Mouse (Mus musculus): ENCODE data around the gene Gba. TPM values are rescaled to one million over a fixed set of nuclear protein-coding genes. Genes with fewer than 3 reads are reported as not detected.

Gene Gba
- polyA plus RNA-seq, 1 experiment from 2014 or later, result 34.7 TPM

DNA sequence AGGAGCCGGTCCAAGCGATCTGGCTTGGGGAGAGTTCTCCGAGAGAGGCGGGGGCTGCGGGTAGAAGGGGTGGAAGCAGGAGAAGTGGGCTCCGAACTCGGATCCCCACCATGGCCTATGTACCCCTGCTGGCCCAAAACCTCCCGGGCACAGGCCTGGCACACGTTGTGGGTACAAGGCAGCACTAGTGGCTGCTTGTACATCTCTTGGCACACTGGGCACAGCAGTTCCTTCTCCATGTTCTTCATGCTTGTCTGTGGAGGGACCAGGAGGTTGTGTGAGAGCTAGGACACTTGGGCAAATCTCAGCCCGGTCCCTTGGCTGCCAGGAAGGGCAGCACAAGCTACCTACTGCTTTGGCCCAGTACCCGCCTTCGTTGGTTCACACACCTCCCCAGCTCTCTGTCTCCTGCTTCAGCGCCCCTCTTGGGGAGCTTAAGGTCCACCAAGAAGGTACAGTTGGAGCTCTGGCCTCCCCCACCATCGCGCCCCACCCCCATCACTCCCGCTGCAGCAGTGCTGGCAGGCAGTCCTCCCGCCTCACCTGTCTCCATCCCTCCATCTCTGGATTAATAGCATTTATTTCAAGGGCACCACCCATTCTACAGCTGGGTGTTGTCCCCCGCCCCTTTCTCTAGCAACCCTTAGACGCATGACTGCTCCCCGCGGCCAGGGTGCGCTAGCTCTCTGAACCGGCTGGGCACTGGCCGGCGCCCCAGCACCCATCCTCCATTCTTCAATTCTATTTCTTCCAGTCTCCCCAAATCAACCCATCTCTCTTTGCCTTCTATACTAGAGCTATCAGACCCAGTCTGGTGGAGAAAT, 41.6 kb downstream of the Gba start:
- H3K36me3 ChIP-seq, result peaks cover 37% of the 10 kb centered on the region
- H3K4me1 ChIP-seq, result peaks cover 42% of the 10 kb centered on the region
- peak overlapping the region; percentile 69 for H3K9ac ChIP-seq
- H3K4me2 ChIP-seq, result peak overlapping the region; percentile 90
- peak overlapping the region; percentile 83 for H3K4me3 ChIP-seq
- H3K27ac ChIP-seq, result peak overlapping the region; percentile 60
- no peak for ATAC-seq (ENCODE audit: insufficient number of reproducible peaks, insufficient read depth, low FRiP score, low TSS enrichment, low read depth)
- 0 out of 2 replicates have a peak, but pooled peaks cover 4% of the 10 kb centered on the region for H3K27me3 ChIP-seq
- 11% methylated on average over 25 of the region's 25 CpGs for WGBS
- no peaks in the 10 kb centered on the region for H3K9me3 ChIP-seq

DNA sequence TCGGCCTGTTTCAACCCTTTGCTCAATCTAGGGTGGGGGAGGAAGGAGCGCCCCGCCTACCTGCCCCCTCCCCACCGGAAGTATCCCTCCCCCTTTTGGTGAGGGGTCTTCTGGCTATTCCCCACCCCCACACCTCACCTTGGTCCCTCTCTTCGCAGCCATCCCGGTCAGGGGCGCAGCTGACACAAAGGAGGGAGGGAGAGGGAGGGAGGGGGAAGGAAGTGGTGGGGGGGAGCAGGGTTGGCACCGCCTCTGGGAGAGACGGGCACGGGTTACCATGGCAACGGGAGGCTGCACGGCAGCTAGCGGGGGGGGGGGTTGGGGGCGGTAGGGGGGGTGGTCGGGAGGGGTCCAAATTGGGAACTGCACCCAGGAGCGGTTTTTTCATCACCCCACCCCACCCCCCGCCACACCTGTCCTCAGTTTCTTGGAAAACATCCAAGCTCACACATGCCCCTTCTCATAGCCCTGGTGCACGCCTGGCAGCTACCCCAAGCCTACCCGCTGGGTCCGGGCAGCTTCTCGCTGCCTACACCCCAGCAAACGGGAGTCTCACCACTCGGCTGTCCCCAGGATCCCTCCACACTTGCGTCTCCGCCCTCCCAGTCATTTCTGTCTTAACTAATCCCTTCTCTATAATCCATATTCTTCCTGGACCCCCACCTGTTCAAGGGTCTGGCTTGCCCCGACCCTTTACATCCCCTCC, 42.4 kb downstream of the Gba start:
- Histone ChIP-seq H3K4me1 (peaks cover 42% of the 10 kb centered on the region), H3K4me2 (peak overlapping the region; percentile 90), H3K4me3 (peak overlapping the region; percentile 83), H3K9me3 (no peaks in the 10 kb centered on the region), H3K36me3 (peaks cover 38% of the 10 kb centered on the region), H3K27ac (peak overlapping the region; percentile 79), H3K27me3 (0 out of 2 replicates have a peak, but pooled peaks cover 4% of the 10 kb centered on the region), H3K9ac (peak overlapping the region; percentile 69)
- 1% methylated on average over 20 of the region's 26 CpGs for WGBS
- 0 out of 2 replicates have a peak, but pooled peaks have one; percentile 18 for ATAC-seq (ENCODE audit: insufficient number of reproducible peaks, insufficient read depth, low FRiP score, low TSS enrichment, low read depth)

DNA sequence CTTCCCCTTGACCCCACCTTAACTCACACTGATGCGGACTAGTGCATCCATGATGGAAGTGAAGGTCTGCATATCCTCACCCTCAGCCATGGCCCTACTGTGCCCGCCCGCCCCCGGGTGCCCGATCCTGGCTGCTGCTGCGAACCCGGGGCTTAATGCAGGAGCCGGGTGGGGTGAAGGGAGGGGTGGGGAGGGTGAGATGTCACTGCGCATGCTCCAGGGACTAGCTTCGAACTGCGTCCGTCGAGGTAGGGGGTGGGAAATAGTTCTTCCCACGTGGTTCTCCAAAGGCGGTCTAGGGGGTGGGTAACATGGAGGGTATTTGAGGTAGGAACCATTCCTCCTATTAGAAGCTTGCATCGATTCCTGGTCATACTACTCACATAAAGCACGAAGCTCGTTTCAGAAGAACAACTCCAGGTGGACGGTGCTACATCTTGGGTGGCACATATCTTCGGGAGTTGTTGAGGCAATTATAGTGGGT, 43.0 kb downstream of the Gba start, which contains the start of gene Krtcap2:
TSS of gene Krtcap2 (plus strand) at position 279 of the 484 bp plus-strand sequence.
- H3K36me3 ChIP-seq, result peaks cover 34% of the 10 kb centered on the region
- WGBS, result 3% methylated on average over 20 of the region's 20 CpGs
- 0 out of 2 replicates have a peak, but pooled peaks cover 4% of the 10 kb centered on the region for H3K27me3 ChIP-seq
- peak within 1 kb of the TSS; percentile 90 for H3K4me2 ChIP-seq
- peak within 1 kb of the TSS; percentile 79 for H3K27ac ChIP-seq
- H3K4me1 ChIP-seq, result peaks cover 45% of the 10 kb centered on the region
- no peaks in the 10 kb centered on the region for H3K9me3 ChIP-seq
- H3K9ac ChIP-seq, result peak within 1 kb of the TSS; percentile 90
- peak within 1 kb of the TSS; percentile 83 for H3K4me3 ChIP-seq
- ATAC-seq (ENCODE audit: insufficient number of reproducible peaks, insufficient read depth, low FRiP score, low TSS enrichment, low read depth), result peak; percentile 8; the same call in 1 of the 2 replicates

DNA sequence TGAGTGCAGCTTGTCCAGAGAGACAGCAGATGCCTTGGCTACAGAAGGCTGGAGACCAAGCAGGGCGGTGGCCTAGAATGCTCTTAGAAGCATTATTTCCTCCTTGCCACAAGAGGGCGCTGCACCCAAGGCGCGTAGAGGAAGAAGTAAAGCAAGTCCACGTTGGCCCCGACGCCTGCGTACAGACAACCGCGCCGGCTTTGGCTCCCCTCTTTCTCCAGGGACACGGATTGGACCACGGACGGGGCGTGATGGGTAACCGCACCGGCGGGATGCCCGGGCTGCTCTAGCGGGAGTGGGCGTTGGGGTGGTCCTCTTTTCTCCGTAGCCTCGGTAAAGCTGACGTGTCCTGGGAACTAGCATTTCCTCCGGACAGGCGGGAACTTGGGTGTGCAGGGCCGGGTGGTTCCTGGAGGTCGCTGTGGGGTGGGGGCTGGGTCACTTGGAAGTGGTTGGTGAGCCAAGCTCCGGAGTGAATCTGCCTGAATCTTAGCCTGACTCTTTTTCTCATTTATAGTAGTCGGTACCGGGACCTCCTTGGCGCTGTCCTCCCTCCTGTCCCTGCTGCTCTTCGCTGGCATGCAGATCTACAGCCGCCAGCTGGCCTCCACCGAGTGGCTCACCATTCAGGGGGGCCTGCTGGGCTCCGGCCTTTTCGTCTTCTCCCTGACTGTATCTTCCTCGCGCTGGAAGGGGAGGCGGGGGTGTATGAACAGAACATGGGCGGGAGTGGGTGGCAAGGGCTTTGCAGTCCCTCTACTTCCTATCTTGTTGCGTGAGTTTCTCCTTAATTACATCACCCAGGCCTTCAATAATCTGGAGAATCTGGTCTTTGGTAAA, 43.8 kb downstream of the Gba start, which contains the start of gene Trim46:
TSS of gene Trim46 (minus strand) at position 49 of the 840 bp plus-strand sequence.
- Histone ChIP-seq H3K9ac (peak within 1 kb of the TSS; percentile 90), H3K27ac (peak within 1 kb of the TSS; percentile 79), H3K4me3 (peak within 1 kb of the TSS; percentile 83), H3K4me2 (peak within 1 kb of the TSS; percentile 90), H3K4me1 (peaks cover 52% of the 10 kb centered on the region), H3K36me3 (peaks cover 28% of the 10 kb centered on the region), H3K27me3 (0 out of 2 replicates have a peak, but pooled peaks cover 4% of the 10 kb centered on the region), H3K9me3 (no peaks in the 10 kb centered on the region)
- WGBS, result under 1% methylated on average over 42 of the region's 42 CpGs
- peak; percentile 57 for ATAC-seq (ENCODE audit: insufficient number of reproducible peaks, insufficient read depth, low FRiP score, low TSS enrichment, low read depth)

DNA sequence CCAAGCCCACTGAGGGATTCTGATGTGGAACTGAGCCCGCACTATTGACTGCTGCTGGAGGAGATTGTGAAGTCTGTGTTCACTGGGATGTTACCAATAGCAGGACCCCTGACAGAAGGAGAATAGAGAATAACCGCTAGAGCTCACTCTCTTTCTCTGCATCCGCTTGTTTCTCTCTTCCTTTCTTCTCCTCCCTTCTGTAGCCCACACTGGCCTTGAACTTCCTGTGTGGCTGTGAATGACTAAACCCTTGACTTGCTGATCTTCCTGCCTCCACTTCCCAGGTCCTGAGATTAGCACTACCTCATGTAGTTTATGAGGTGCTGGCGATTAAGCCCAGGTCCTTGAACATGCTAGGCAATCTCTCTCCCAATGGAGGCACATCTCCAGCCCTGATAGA, 44.7 kb downstream of the Gba start:
- 90% methylated on average over 4 of the region's 4 CpGs for whole genome bisulfite sequencing
- H3K4me1 ChIP-seq, result peaks cover 59% of the 10 kb centered on the region

DNA sequence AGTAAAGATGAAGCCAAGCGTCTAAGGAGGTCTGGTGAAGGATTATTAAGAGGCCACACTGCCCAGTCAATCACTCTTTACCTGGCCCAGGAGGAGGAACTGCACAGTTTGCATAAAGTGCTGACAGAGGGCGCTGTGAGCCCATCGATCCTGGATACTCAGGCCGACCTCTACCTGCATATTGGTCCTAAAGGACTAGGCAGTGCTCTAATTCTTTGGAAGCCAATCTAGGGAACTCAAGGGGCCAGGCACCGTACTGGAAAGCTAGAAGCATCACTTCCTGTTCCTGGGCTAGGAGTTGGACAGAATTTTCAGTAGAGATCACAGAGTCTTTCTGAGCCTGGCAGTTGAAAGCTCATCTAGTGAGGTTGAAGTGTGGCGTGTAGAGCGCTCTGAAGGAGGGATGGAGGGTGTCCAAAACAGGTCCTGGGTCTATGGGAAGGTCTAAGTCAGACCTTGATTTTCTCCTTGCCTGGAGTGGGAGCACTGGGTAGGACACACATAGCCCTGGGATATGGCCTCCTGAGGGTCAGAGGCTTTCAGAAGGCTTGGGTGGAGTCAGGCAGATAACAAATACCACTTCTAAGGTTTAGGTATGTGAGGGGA, 47.8 kb downstream of the Gba start:
- no peak for ATAC-seq (ENCODE audit: insufficient number of reproducible peaks, insufficient read depth, low FRiP score, low TSS enrichment, low read depth)
- H3K4me3 ChIP-seq, result no peak overlapping the region
- no peaks in the 10 kb centered on the region for H3K9me3 ChIP-seq
- peak overlapping the region; percentile 46; the same call in 1 of the 2 replicates for H3K4me2 ChIP-seq
- H3K36me3 ChIP-seq, result peaks cover 20% of the 10 kb centered on the region
- H3K27ac ChIP-seq, result no peak overlapping the region
- no peak overlapping the region for H3K9ac ChIP-seq
- H3K4me1 ChIP-seq, result peaks cover 34% of the 10 kb centered on the region
- 16% methylated on average over 7 of the region's 7 CpGs for whole genome bisulfite sequencing
- peaks cover 8% of the 10 kb centered on the region; the same call in 1 of the 2 replicates for H3K27me3 ChIP-seq

More for the DNA sequence above, 44.7 kb downstream of the Gba start:
- no peaks in the 10 kb centered on the region for H3K9me3 ChIP-seq
- H3K4me2 ChIP-seq, result peak overlapping the region; percentile 90
- peaks cover 20% of the 10 kb centered on the region for H3K36me3 ChIP-seq
- ATAC-seq (ENCODE audit: insufficient number of reproducible peaks, insufficient read depth, low FRiP score, low TSS enrichment, low read depth), result no peak
- peak overlapping the region; percentile 90 for H3K9ac ChIP-seq
- H3K4me3 ChIP-seq, result peak overlapping the region; percentile 83
- H3K27me3 ChIP-seq, result peaks cover 10% of the 10 kb centered on the region; the same call in 1 of the 2 replicates
- H3K27ac ChIP-seq, result no peak overlapping the region

DNA sequence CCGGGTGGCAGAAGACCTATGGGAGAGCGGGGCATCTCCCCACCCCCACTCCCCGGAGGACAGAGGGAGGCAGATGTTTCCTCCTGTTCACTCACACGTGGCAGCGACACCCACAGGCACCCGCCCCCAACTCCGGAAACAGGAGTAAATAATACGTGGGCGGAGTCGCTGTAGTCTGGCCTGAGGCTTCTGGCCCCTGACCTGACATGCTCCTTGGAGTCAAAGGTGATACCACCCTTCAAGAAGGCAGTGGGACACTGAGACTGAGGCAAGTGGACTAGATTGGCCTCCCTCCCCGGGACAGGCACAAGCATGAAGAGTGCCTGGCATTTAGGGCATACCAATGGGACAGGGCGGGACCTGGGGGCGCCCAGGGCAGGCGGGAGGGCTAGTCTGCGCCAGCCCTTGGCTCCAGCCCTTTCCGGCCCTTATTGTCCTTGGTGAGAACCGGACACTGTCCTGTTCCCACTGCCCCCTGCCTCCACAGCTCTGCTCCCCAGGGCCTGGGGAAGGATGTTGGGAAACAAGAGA, 48.7 kb downstream of the Gba start:
- WGBS, result 2% methylated on average over 17 of the region's 17 CpGs
- no peaks in the 10 kb centered on the region for H3K9me3 ChIP-seq
- ATAC-seq (ENCODE audit: insufficient number of reproducible peaks, insufficient read depth, low FRiP score, low TSS enrichment, low read depth), result no peak
- peaks cover 20% of the 10 kb centered on the region for H3K36me3 ChIP-seq
- H3K27me3 ChIP-seq, result peaks cover 8% of the 10 kb centered on the region; the same call in 1 of the 2 replicates
- peaks cover 28% of the 10 kb centered on the region for H3K4me1 ChIP-seq
- H3K9ac ChIP-seq, result peak overlapping the region; percentile 37; the same call in 1 of the 2 replicates
- H3K4me3 ChIP-seq, result no peak overlapping the region
- H3K27ac ChIP-seq, result no peak overlapping the region
- H3K4me2 ChIP-seq, result peak overlapping the region; percentile 46

DNA sequence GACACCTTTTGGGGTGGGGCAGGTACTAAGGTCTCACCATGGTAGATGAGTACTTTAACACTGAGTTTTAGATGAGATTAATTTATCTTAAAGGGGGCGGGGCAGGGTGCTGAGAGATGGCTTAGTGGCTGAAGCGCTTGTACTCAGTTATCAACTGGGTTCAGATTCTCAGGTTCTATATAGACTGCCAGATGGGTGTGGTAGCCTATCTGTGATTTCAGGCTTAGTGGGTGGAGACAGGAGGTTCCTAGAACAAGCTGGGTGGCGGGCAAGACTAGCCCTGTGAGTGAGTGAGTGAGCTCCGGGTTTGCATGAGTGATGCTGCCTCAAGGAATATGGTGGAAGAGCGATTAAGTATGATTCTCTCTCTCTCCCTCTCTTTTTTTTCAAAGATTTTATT, 52.3 kb downstream of the Gba start:
- H3K27me3 ChIP-seq, result peaks cover 8% of the 10 kb centered on the region; the same call in 1 of the 2 replicates
- ATAC-seq (ENCODE audit: insufficient number of reproducible peaks, insufficient read depth, low FRiP score, low TSS enrichment, low read depth), result no peak
- no peak overlapping the region for H3K4me2 ChIP-seq
- no peaks in the 10 kb centered on the region for H3K9me3 ChIP-seq
- H3K9ac ChIP-seq, result no peak overlapping the region
- peaks cover 20% of the 10 kb centered on the region for H3K4me1 ChIP-seq
- no peak overlapping the region for H3K27ac ChIP-seq
- H3K4me3 ChIP-seq, result no peak overlapping the region
- WGBS, result 88% methylated on average over 5 of the region's 5 CpGs
- no peaks in the 10 kb centered on the region for H3K36me3 ChIP-seq

DNA sequence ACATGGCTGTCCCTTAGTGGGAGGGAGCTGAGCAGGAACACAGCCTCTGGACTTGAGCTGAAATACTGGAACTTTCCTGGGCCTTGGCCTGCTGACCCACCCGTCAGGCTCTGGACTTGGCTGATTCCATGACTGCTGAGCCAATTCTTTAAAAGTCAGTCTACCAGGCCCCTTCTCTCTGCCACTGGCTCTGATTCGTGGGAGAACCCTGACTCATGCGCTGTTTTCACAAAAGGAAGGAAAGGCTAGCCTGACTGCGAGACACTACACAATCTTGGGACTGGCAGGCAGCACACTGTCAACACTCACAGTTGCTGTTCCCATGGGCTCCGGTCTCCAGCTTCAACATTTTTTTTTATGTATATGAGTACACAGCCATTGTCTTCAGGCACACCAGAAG, 53.4 kb downstream of the Gba start:
- no peak overlapping the region for H3K9ac ChIP-seq
- no peaks in the 10 kb centered on the region for H3K36me3 ChIP-seq
- no peak overlapping the region for H3K4me2 ChIP-seq
- 77% methylated on average over 5 of the region's 5 CpGs for WGBS
- H3K4me1 ChIP-seq, result peaks cover 13% of the 10 kb centered on the region
- no peak overlapping the region for H3K27ac ChIP-seq
- peaks cover 8% of the 10 kb centered on the region; the same call in 1 of the 2 replicates for H3K27me3 ChIP-seq
- H3K4me3 ChIP-seq, result no peak overlapping the region
- no peak for ATAC-seq (ENCODE audit: insufficient number of reproducible peaks, insufficient read depth, low FRiP score, low TSS enrichment, low read depth)
- H3K9me3 ChIP-seq, result no peaks in the 10 kb centered on the region
